Mouse (Mus musculus): Measurements from ENCODE around the gene Zfp759. TPM values are rescaled to one million over a fixed set of nuclear protein-coding genes. Genes with fewer than 3 reads are reported as not detected.
A peak's percentile ranks its signal among the peaks of the same experiment; 100 is the strongest.
"Not testable (repeated sequence)": the region's sequence is repeated elsewhere in the genome, so short reads cannot be mapped to it uniquely, and the experiment has no call there.

Zfp759 gene
- polyA plus RNA-seq, 1 experiment from 2014 or later, result 0.56 TPM

DNA sequence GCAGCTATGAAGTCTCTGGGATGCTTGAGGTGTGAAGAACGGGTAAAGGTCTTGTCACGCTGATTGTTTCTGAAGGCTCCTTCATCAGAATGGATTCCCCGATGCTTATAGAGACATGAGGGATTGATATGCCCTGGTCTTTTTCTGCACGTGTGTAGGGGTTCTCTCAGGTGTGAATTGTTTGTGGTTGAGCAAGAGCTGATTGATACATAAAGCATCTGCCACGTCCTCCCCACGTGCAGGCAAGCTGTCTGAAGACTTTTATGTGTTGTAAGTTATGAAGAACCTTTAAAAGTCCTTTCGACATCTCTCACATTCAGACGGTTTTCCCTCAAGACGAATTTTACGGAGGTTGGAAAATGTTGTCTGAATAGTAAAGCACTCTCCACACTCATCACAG lies 23.6 kb upstream of the Zfp759 start, which contains the start of gene Zfp708:
Zfp708 (minus strand) TSS at position 101 of the 400 bp plus-strand sequence.
- no peak for DNase-seq
- H3K27me3 ChIP-seq (ENCODE audit: insufficient read depth, low read length), result no peaks in the 10 kb centered on the region
- H3K4me1 ChIP-seq (ENCODE audit: insufficient read depth), result no peaks in the 10 kb centered on the region
- 90% methylated on average over 10 of the region's 10 CpGs for WGBS (ENCODE audit: insufficient replicate concordance)
- no peak within 1 kb of the TSS for H3K9ac ChIP-seq (replicated peaks)
- TF ChIP-seq CTCF (IDR thresholded peaks at IDR 0.05; ENCODE audit: low read depth) (no peak), EP300 (IDR thresholded peaks at IDR 0.05; ENCODE audit: low read depth) (no peak)
- no peak within 1 kb of the TSS for H3K27ac ChIP-seq (ENCODE audit: low read depth)
- peaks cover 11% of the 10 kb centered on the region for H3K36me3 ChIP-seq (replicated peaks; ENCODE audit: insufficient read depth, low read length)
- H3K4me3 ChIP-seq (ENCODE audit: low read depth, low read length), result no peak within 1 kb of the TSS
- no peak for ATAC-seq
- no peaks in the 10 kb centered on the region for H3K9me3 ChIP-seq (ENCODE audit: low read length)
- no peak within 1 kb of the TSS for H3K4me2 ChIP-seq (ENCODE audit: low read depth, low read length)

DNA sequence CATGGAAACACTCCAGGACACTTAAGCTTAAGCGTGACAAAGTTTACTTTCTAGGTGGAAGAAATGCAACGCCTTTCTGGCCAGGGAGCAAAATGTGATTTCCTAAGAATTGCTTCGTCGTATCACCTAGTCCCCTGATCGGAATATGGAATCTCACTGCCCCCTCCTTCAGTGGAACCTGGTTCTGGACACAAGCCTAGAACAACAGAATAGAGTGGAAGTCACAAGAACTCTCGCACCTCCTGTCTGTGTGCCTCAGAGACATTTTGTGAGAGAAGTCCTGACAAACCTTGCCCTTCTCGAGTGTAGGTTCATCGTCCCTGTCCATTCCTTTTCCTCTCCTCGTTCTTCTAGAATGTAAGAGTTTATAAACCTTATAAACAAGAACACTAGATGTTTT lies 13.8 kb upstream of the Zfp759 start:
- TF ChIP-seq EP300 (IDR thresholded peaks at IDR 0.05; ENCODE audit: low read depth), result no peak
- no peak for TF ChIP-seq CTCF (IDR thresholded peaks at IDR 0.05; ENCODE audit: low read depth)
- Histone ChIP-seq H3K27ac (ENCODE audit: low read depth) (peak overlapping the region; percentile 88), H3K9me3 (ENCODE audit: low read length) (no peaks in the 10 kb centered on the region), H3K4me2 (ENCODE audit: low read depth, low read length) (peak overlapping the region; percentile 90), H3K9ac (replicated peaks) (peak overlapping the region; percentile 70), H3K36me3 (replicated peaks; ENCODE audit: insufficient read depth, low read length) (no peaks in the 10 kb centered on the region), H3K4me3 (ENCODE audit: low read depth, low read length) (peak overlapping the region; percentile 71), H3K4me1 (ENCODE audit: insufficient read depth) (peaks cover 10% of the 10 kb centered on the region), H3K27me3 (ENCODE audit: insufficient read depth, low read length) (no peaks in the 10 kb centered on the region)
- no peak for DNase-seq
- ATAC-seq, result no peak
- WGBS (ENCODE audit: insufficient replicate concordance), result 57% methylated on average over 9 of the region's 9 CpGs

DNA sequence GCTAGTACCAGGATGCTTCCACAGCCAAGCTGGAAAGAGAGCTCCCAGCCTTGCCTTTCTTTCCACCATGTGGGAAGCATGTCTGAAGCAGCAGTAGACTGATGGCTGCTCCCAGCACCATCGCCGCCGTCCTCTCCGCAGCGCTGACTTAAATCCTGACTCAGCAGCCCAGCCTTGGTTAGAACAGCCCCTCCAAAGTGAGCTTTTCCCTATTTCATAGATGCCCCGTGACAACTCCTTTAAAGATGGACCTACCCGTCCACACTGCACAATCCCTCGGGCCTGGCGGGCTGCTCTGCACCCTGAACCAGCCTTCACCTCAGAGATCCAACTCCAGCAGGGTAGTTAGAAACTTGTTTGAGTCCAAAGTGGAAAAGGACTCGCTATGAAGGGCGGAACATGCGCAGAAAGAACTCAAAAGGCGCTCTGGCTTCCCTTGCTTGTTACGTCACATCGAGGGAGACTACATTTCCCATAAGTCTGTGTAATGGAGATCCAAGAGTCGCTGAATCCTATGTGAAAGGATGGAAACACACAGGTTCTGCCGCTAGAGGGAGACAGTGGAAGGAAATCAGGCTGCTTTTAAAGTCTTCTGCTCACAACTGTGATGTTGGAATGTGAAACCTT lies 13.2 kb upstream of the Zfp759 start, which contains the start of gene Gm28557:
Gm28557 (minus strand) TSS at position 411 of the 627 bp plus-strand sequence.
- peak; percentile 98 for ATAC-seq
- Histone ChIP-seq H3K27me3 (ENCODE audit: insufficient read depth, low read length) (no peaks in the 10 kb centered on the region), H3K36me3 (replicated peaks; ENCODE audit: insufficient read depth, low read length) (no peaks in the 10 kb centered on the region), H3K9me3 (ENCODE audit: low read length) (no peaks in the 10 kb centered on the region), H3K4me2 (ENCODE audit: low read depth, low read length) (peak within 1 kb of the TSS; percentile 90), H3K4me1 (ENCODE audit: insufficient read depth) (peaks cover 10% of the 10 kb centered on the region), H3K27ac (ENCODE audit: low read depth) (peak within 1 kb of the TSS; percentile 88), H3K4me3 (ENCODE audit: low read depth, low read length) (peak within 1 kb of the TSS; percentile 71), H3K9ac (replicated peaks) (peak within 1 kb of the TSS; percentile 70)
- DNase-seq, result peak; percentile 88
- peak; percentile 19; the same call in 1 of the 2 replicates for TF ChIP-seq EP300 (IDR thresholded peaks at IDR 0.05; ENCODE audit: low read depth)
- TF ChIP-seq CTCF (IDR thresholded peaks at IDR 0.05; ENCODE audit: low read depth), result peak; percentile 95
- WGBS (ENCODE audit: insufficient replicate concordance), result under 1% methylated on average over 17 of the region's 17 CpGs

DNA sequence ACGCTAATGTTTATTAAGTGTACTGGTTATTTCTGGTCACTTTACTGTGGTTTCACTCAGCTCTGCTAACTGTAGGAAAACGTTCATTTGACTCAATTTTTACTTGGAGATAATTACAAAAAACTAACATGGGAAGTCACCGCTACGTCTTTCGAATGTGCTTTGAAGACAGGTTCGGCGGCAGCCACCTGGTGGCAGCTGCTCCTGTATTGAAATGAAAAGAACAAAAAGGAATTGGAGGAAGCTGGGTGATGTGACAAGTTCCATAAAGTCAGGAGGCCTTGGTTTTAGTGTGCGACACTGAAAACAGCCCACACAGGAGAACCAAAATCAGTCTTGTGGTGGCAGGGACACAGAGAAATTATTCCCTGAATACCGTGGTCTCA lies 12.6 kb upstream of the Zfp759 start:
- ATAC-seq (peak; percentile 68), DNase-seq (peak; percentile 55)
- Histone ChIP-seq H3K4me2 (ENCODE audit: low read depth, low read length) (peak overlapping the region; percentile 90), H3K36me3 (replicated peaks; ENCODE audit: insufficient read depth, low read length) (no peaks in the 10 kb centered on the region), H3K9ac (replicated peaks) (no peak overlapping the region; the same call in 1 of the 2 replicates), H3K27ac (ENCODE audit: low read depth) (no peak overlapping the region), H3K27me3 (ENCODE audit: insufficient read depth, low read length) (no peaks in the 10 kb centered on the region), H3K9me3 (ENCODE audit: low read length) (no peaks in the 10 kb centered on the region), H3K4me3 (ENCODE audit: low read depth, low read length) (peak overlapping the region; percentile 71), H3K4me1 (ENCODE audit: insufficient read depth) (peaks cover 10% of the 10 kb centered on the region)
- WGBS (ENCODE audit: insufficient replicate concordance), result 5% methylated on average over 9 of the region's 9 CpGs
- TF ChIP-seq EP300 (IDR thresholded peaks at IDR 0.05; ENCODE audit: low read depth), result no peak

DNA sequence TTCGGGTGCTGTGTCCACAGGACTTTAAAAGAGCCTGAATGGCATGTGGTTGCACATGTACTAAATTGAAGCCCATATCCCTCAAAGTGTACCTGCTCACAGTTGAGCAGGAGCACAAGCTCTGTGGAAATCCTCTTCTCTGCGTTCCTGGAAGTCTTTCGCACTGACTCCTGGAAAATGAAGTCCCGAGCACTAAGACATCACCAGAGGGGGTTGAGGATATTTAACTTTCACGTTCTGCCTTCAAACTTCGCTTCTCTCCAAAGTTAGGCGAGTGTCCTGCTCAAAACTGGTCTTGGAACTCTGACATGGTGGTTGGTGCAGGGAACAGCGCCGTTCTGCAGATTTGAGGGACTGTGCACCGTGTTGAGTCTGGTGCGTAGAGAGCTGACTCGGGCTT lies 9.4 kb upstream of the Zfp759 start:
- H3K9ac ChIP-seq (replicated peaks), result no peak overlapping the region
- no peak overlapping the region for H3K4me2 ChIP-seq (ENCODE audit: low read depth, low read length)
- TF ChIP-seq EP300 (IDR thresholded peaks at IDR 0.05; ENCODE audit: low read depth) (no peak), CTCF (IDR thresholded peaks at IDR 0.05; ENCODE audit: low read depth) (no peak)
- H3K27ac ChIP-seq (ENCODE audit: low read depth), result no peak overlapping the region
- H3K4me1 ChIP-seq (ENCODE audit: insufficient read depth), result peaks cover 7% of the 10 kb centered on the region; the same call in 1 of the 2 replicates
- H3K4me3 ChIP-seq (ENCODE audit: low read depth, low read length), result no peak overlapping the region
- H3K36me3 ChIP-seq (replicated peaks; ENCODE audit: insufficient read depth, low read length), result no peaks in the 10 kb centered on the region
- no peak for DNase-seq
- ATAC-seq, result no peak
- no peaks in the 10 kb centered on the region for H3K9me3 ChIP-seq (ENCODE audit: low read length)
- H3K27me3 ChIP-seq (ENCODE audit: insufficient read depth, low read length), result no peaks in the 10 kb centered on the region
- 77% methylated on average over 12 of the region's 12 CpGs for WGBS (ENCODE audit: insufficient replicate concordance)

DNA sequence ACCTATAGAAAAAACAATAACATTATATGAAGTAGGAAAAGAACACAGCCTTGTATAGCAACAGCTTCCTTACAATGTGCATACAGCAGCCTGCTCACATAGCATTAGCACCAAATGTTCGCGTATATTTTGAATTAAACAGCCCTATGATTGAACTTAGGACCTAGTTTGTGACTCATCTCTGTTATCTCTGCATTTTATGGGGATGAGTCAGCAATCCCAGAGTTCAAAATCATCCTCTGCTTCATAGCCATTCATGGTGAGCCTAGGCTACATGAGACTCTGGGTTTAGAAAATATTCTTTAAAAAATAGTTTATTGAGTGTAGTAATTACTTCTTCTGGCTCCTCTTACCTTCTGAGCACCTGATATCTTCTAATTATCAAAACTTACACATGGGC lies 8.2 kb upstream of the Zfp759 start:
- H3K36me3 ChIP-seq (replicated peaks; ENCODE audit: insufficient read depth, low read length), result no peaks in the 10 kb centered on the region
- DNase-seq (no peak), ATAC-seq (no peak)
- no peak overlapping the region for H3K27ac ChIP-seq (ENCODE audit: low read depth)
- 0 out of 2 replicates have a peak, but pooled peaks cover 3% of the 10 kb centered on the region for H3K4me1 ChIP-seq (ENCODE audit: insufficient read depth)
- TF ChIP-seq CTCF (IDR thresholded peaks at IDR 0.05; ENCODE audit: low read depth), result no peak
- no peak for TF ChIP-seq EP300 (IDR thresholded peaks at IDR 0.05; ENCODE audit: low read depth)
- H3K4me2 ChIP-seq (ENCODE audit: low read depth, low read length), result no peak overlapping the region
- no peak overlapping the region for H3K9ac ChIP-seq (replicated peaks)
- H3K27me3 ChIP-seq (ENCODE audit: insufficient read depth, low read length), result no peaks in the 10 kb centered on the region
- 79% methylated on average over 2 of the region's 2 CpGs for WGBS (ENCODE audit: insufficient replicate concordance)
- no peaks in the 10 kb centered on the region for H3K9me3 ChIP-seq (ENCODE audit: low read length)
- no peak overlapping the region for H3K4me3 ChIP-seq (ENCODE audit: low read depth, low read length)

DNA sequence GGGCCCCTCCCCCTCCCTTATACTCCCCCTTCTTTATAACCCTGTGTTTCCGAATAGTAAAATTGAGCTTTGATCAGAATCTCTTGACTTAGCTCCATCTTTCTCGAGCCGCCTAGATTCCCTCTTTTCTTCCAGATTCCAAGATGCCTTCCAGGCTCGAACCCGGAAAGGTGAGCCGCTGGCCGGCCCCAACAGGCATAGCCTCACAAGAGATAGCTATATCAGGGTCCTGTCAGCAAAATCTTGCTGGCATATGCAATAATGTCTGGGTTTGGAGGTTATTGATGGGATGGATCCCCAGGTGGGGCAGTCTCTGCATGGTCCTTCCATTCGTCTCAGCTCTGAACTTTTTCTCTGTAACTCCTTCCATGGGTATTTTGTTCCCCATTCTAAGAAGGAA lies 5.3 kb upstream of the Zfp759 start, which contains the start of gene Rslcan18:
Rslcan18 (minus strand) TSS at position 101 of the 400 bp plus-strand sequence.
- H3K4me3 ChIP-seq (ENCODE audit: low read depth, low read length); ATAC-seq; DNase-seq; H3K27ac ChIP-seq (ENCODE audit: low read depth); H3K9ac ChIP-seq (replicated peaks); H3K4me1 ChIP-seq (ENCODE audit: insufficient read depth); H3K27me3 ChIP-seq (ENCODE audit: insufficient read depth, low read length); H3K36me3 ChIP-seq (replicated peaks; ENCODE audit: insufficient read depth, low read length); H3K4me2 ChIP-seq (ENCODE audit: low read depth, low read length); H3K9me3 ChIP-seq (ENCODE audit: low read length): not testable (repeated sequence)
- WGBS (ENCODE audit: insufficient replicate concordance), result 85% methylated on average over 8 of the region's 8 CpGs
